Mouse (Mus musculus): Measurements from ENCODE around the gene Hpf1. TPM values are rescaled to one million over a fixed set of nuclear protein-coding genes. Genes with fewer than 3 reads are reported as not detected.

Gene Hpf1
- polyA plus RNA-seq, 1 experiment from 2014 or later = 122 TPM

- no peaks in the 10 kb centered on the region for H3K4me1 ChIP-seq
- H3K9ac ChIP-seq = no peak overlapping the region
- no peak overlapping the region for H3K4me2 ChIP-seq
- no peaks in the 10 kb centered on the region for H3K9me3 ChIP-seq
- H3K4me3 ChIP-seq = no peak overlapping the region
- no peaks in the 10 kb centered on the region for H3K36me3 ChIP-seq
- no peaks in the 10 kb centered on the region for H3K27me3 ChIP-seq
- H3K27ac ChIP-seq = no peak overlapping the region
- 89% methylated on average over 4 of the region's 4 CpGs for WGBS
- ATAC-seq (ENCODE audit: insufficient number of reproducible peaks, insufficient read depth, low FRiP score, low TSS enrichment, low read depth) = no peak
Measured at GRCm38 (mm10) chr8:60868236-60868965, 21.8 kb upstream of the Hpf1 start.

GRCm38 (mm10) chr8:60869761-60870160 is 20.5 kb upstream of the Hpf1 start:
- Histone ChIP-seq H3K4me3 (no peak overlapping the region), H3K9ac (no peak overlapping the region), H3K36me3 (no peaks in the 10 kb centered on the region), H3K9me3 (no peaks in the 10 kb centered on the region), H3K4me2 (no peak overlapping the region), H3K4me1 (no peaks in the 10 kb centered on the region), H3K27me3 (no peaks in the 10 kb centered on the region), H3K27ac (no peak overlapping the region)
- WGBS = 91% methylated on average over 2 of the region's 2 CpGs
- no peak for ATAC-seq (ENCODE audit: insufficient number of reproducible peaks, insufficient read depth, low FRiP score, low TSS enrichment, low read depth)

GRCm38 (mm10) chr8:60870231-60871193 is 19.7 kb upstream of the Hpf1 start:
- Histone ChIP-seq H3K9ac (no peak overlapping the region), H3K4me3 (no peak overlapping the region), H3K27ac (no peak overlapping the region), H3K4me1 (no peaks in the 10 kb centered on the region), H3K36me3 (no peaks in the 10 kb centered on the region), H3K4me2 (no peak overlapping the region), H3K9me3 (no peaks in the 10 kb centered on the region), H3K27me3 (no peaks in the 10 kb centered on the region)
- 82% methylated on average over 13 of the region's 13 CpGs for WGBS
- ATAC-seq (ENCODE audit: insufficient number of reproducible peaks, insufficient read depth, low FRiP score, low TSS enrichment, low read depth) = no peak

GRCm38 (mm10) chr8:60878617-60879016 is 11.6 kb upstream of the Hpf1 start:
- no peak overlapping the region for H3K9ac ChIP-seq
- no peak overlapping the region for H3K4me2 ChIP-seq
- no peaks in the 10 kb centered on the region for H3K9me3 ChIP-seq
- no peak overlapping the region for H3K4me3 ChIP-seq
- no peaks in the 10 kb centered on the region for H3K4me1 ChIP-seq
- no peaks in the 10 kb centered on the region for H3K27me3 ChIP-seq
- no peak overlapping the region for H3K27ac ChIP-seq
- ATAC-seq (ENCODE audit: insufficient number of reproducible peaks, insufficient read depth, low FRiP score, low TSS enrichment, low read depth) = no peak
- WGBS = 60% methylated on average over 2 of the region's 2 CpGs
- H3K36me3 ChIP-seq = no peaks in the 10 kb centered on the region

GRCm38 (mm10) chr8:60883419-60884137 is 6.6 kb upstream of the Hpf1 start:
- no peak overlapping the region for H3K4me3 ChIP-seq

GRCm38 (mm10) chr8:60886736-60887135 is 3.5 kb upstream of the Hpf1 start:
- Histone ChIP-seq H3K4me1 (peaks cover 15% of the 10 kb centered on the region), H3K27me3 (no peaks in the 10 kb centered on the region), H3K27ac (no peak overlapping the region), H3K4me2 (no peak overlapping the region), H3K4me3 (no peak overlapping the region), H3K9ac (no peak overlapping the region), H3K36me3 (no peaks in the 10 kb centered on the region), H3K9me3 (no peaks in the 10 kb centered on the region)
- 17% methylated on average over 6 of the region's 6 CpGs for WGBS
- no peak for ATAC-seq (ENCODE audit: insufficient number of reproducible peaks, insufficient read depth, low FRiP score, low TSS enrichment, low read depth)

More at GRCm38 (mm10) chr8:60883419-60884137, 6.6 kb upstream of the Hpf1 start:
- no peak overlapping the region for H3K27ac ChIP-seq
- no peaks in the 10 kb centered on the region for H3K9me3 ChIP-seq
- no peak overlapping the region for H3K4me2 ChIP-seq
- H3K9ac ChIP-seq = no peak overlapping the region
- WGBS = 73% methylated on average over 4 of the region's 4 CpGs
- no peaks in the 10 kb centered on the region for H3K27me3 ChIP-seq
- no peak for ATAC-seq (ENCODE audit: insufficient number of reproducible peaks, insufficient read depth, low FRiP score, low TSS enrichment, low read depth)
- no peaks in the 10 kb centered on the region for H3K36me3 ChIP-seq
- 0 out of 2 replicates have a peak, but pooled peaks cover 5% of the 10 kb centered on the region for H3K4me1 ChIP-seq

- H3K36me3 ChIP-seq = peaks cover 9% of the 10 kb centered on the region
- no peaks in the 10 kb centered on the region for H3K9me3 ChIP-seq
- no peak overlapping the region for H3K4me3 ChIP-seq
- no peak for ATAC-seq (ENCODE audit: insufficient number of reproducible peaks, insufficient read depth, low FRiP score, low TSS enrichment, low read depth)
- peak overlapping the region; percentile 75 for H3K4me2 ChIP-seq
- no peaks in the 10 kb centered on the region for H3K27me3 ChIP-seq
- H3K27ac ChIP-seq = no peak overlapping the region
- H3K9ac ChIP-seq = no peak overlapping the region
- WGBS = 86% methylated on average over 11 of the region's 11 CpGs
- H3K4me1 ChIP-seq = peaks cover 16% of the 10 kb centered on the region
Measured at GRCm38 (mm10) chr8:60889131-60889842, 931 bp upstream of the Hpf1 start.

- H3K9me3 ChIP-seq = no peaks in the 10 kb centered on the region
- peaks cover 19% of the 10 kb centered on the region for H3K36me3 ChIP-seq
- peak overlapping the region; percentile 75 for H3K4me2 ChIP-seq
- no peaks in the 10 kb centered on the region for H3K27me3 ChIP-seq
- WGBS = 2% methylated on average over 23 of the region's 23 CpGs
- H3K27ac ChIP-seq = no peak overlapping the region
- peak overlapping the region; percentile 83 for H3K9ac ChIP-seq
- no peak for ATAC-seq (ENCODE audit: insufficient number of reproducible peaks, insufficient read depth, low FRiP score, low TSS enrichment, low read depth)
- H3K4me3 ChIP-seq = peak overlapping the region; percentile 68
- peaks cover 16% of the 10 kb centered on the region for H3K4me1 ChIP-seq
Measured at GRCm38 (mm10) chr8:60890520-60890874, 279 bp downstream of the Hpf1 start.

GRCm38 (mm10) chr8:60891757-60892156 is 1.5 kb downstream of the Hpf1 start:
- Histone ChIP-seq H3K9ac (no peak overlapping the region), H3K4me2 (peak overlapping the region; percentile 75), H3K27ac (no peak overlapping the region), H3K9me3 (no peaks in the 10 kb centered on the region), H3K27me3 (no peaks in the 10 kb centered on the region), H3K36me3 (peaks cover 26% of the 10 kb centered on the region), H3K4me3 (0 out of 2 replicates have a peak overlapping the region, but pooled peaks have one; percentile 2), H3K4me1 (peaks cover 16% of the 10 kb centered on the region)
- no peak for ATAC-seq (ENCODE audit: insufficient number of reproducible peaks, insufficient read depth, low FRiP score, low TSS enrichment, low read depth)
- 90% methylated on average over 4 of the region's 4 CpGs for WGBS

- WGBS = 86% methylated on average over 6 of the region's 6 CpGs
- Histone ChIP-seq H3K4me3 (no peak overlapping the region), H3K27me3 (no peaks in the 10 kb centered on the region), H3K9ac (no peak overlapping the region), H3K4me1 (peaks cover 10% of the 10 kb centered on the region), H3K27ac (no peak overlapping the region), H3K36me3 (peaks cover 38% of the 10 kb centered on the region), H3K9me3 (no peaks in the 10 kb centered on the region), H3K4me2 (no peak overlapping the region)
- ATAC-seq (ENCODE audit: insufficient number of reproducible peaks, insufficient read depth, low FRiP score, low TSS enrichment, low read depth) = no peak
Measured at GRCm38 (mm10) chr8:60895878-60896277, 5.7 kb downstream of the Hpf1 start.

- Histone ChIP-seq H3K9me3 (no peaks in the 10 kb centered on the region), H3K4me1 (no peaks in the 10 kb centered on the region), H3K4me3 (no peak overlapping the region), H3K27me3 (no peaks in the 10 kb centered on the region), H3K27ac (no peak overlapping the region), H3K4me2 (no peak overlapping the region), H3K9ac (no peak overlapping the region), H3K36me3 (peaks cover 30% of the 10 kb centered on the region)
- 64% methylated on average over 9 of the region's 9 CpGs for WGBS
- no peak for ATAC-seq (ENCODE audit: insufficient number of reproducible peaks, insufficient read depth, low FRiP score, low TSS enrichment, low read depth)
Measured at GRCm38 (mm10) chr8:60900147-60900546, 9.9 kb downstream of the Hpf1 start.

All from embryonic facial prominence, embryonic 13.5 days (tissue).